Comparison of ENCODE assay signal across 7 mouse cellular contexts in the genomic region with DNA sequence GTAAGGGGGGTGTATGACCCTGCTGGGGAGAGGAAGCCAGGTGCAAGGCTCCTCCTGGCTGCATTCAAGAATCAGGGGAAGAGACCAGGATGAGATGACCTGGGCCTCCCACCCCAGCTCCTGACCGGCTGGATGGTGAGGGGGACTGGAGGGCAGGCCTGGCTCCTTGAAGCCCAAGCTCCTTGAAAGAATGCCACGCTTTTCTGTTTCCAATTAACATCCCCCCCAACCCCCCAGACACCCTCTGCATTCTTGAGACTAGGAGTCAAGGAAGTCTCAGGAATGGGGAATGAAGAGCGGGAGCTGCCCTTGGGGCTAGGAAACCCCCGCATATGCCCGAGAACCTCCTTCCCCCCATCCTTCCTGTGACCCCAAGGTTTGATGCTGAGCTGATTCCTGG. TPM values are rescaled to one million over a fixed set of nuclear protein-coding genes. Genes with fewer than 3 reads are reported as not detected.
DNase-seq lines count a peak whose midpoint lies in the region; ATAC-seq and TF ChIP-seq lines count a peak whose summit lies in the region.

No protein-coding gene starts in this region.

- no peak for TF ChIP-seq CTCF in lung, postnatal 0 days (IDR thresholded peaks at IDR 0.05)
- TF ChIP-seq CTCF in lung, adult 2 months (IDR thresholded peaks at IDR 0.05; ENCODE audit: insufficient read depth, low read length): no peak

- no peaks in the 10 kb centered on the region for H3K9me3 ChIP-seq in lung, postnatal 0 days (ENCODE audit: low read length)
- H3K9me3 ChIP-seq in forebrain, embryonic 12.5 days: no peaks in the 10 kb centered on the region
- H3K9me3 ChIP-seq in limb, embryonic 15.5 days: no peaks in the 10 kb centered on the region
- no peaks in the 10 kb centered on the region for H3K9me3 ChIP-seq in stomach, embryonic 15.5 days

- H3K27me3 ChIP-seq in lung, postnatal 0 days (replicated peaks; ENCODE audit: insufficient read depth, low read length): no peaks in the 10 kb centered on the region
- no peaks in the 10 kb centered on the region for H3K27me3 ChIP-seq in forebrain, embryonic 12.5 days
- H3K27me3 ChIP-seq in limb, embryonic 15.5 days: no peaks in the 10 kb centered on the region
- no peaks in the 10 kb centered on the region for H3K27me3 ChIP-seq in stomach, embryonic 15.5 days (replicated peaks)

- H3K4me1 ChIP-seq in lung, postnatal 0 days (ENCODE audit: insufficient read depth, low read depth, low read length): peaks cover 15% of the 10 kb centered on the region; the same call in 1 of the 2 replicates
- peaks cover 30% of the 10 kb centered on the region for H3K4me1 ChIP-seq in lung, adult 2 months (ENCODE audit: control insufficient read depth, insufficient read depth, low read length)
- peaks cover 39% of the 10 kb centered on the region for H3K4me1 ChIP-seq in forebrain, embryonic 12.5 days
- H3K4me1 ChIP-seq in limb, embryonic 15.5 days: peaks cover 49% of the 10 kb centered on the region
- peaks cover 30% of the 10 kb centered on the region; the same call in 1 of the 2 replicates for H3K4me1 ChIP-seq in stomach, embryonic 15.5 days

- H3K9ac ChIP-seq in lung, postnatal 0 days (replicated peaks; ENCODE audit: low read depth): no peak overlapping the region
- peak overlapping the region; percentile 27 for H3K9ac ChIP-seq in forebrain, embryonic 12.5 days
- H3K9ac ChIP-seq in limb, embryonic 15.5 days: peak overlapping the region; percentile 29; the same call in 1 of the 2 replicates
- H3K9ac ChIP-seq in stomach, embryonic 15.5 days: no peak overlapping the region

- ATAC-seq in lung, postnatal 0 days: no peak
- ATAC-seq in forebrain, embryonic 12.5 days (ENCODE audit: low FRiP score): no peak
- ATAC-seq in limb, embryonic 15.5 days (ENCODE audit: insufficient number of reproducible peaks, low FRiP score, low TSS enrichment, low read depth): no peak
- no peak for ATAC-seq in stomach, embryonic 15.5 days (ENCODE audit: insufficient read depth, low FRiP score, low read depth)

- no peak for TF ChIP-seq POLR2A in lung, adult 2 months (IDR thresholded peaks at IDR 0.05; ENCODE audit: borderline replicate concordance, extremely low read depth, low read depth, low read length)

- 31% methylated on average over 5 of the region's 5 CpGs for WGBS in lung, postnatal 0 days
- whole genome bisulfite sequencing in lung, adult 2 months: 41% methylated on average over 5 of the region's 5 CpGs
- 44% methylated on average over 5 of the region's 5 CpGs for WGBS in forebrain, embryonic 12.5 days
- WGBS in limb, embryonic 15.5 days: 8% methylated on average over 5 of the region's 5 CpGs
- 45% methylated on average over 5 of the region's 5 CpGs for WGBS in stomach, embryonic 15.5 days

- no peak for TF ChIP-seq EP300 in lung, postnatal 0 days (IDR thresholded peaks at IDR 0.05)

- DNase-seq in lung, postnatal 0 days (ENCODE audit: low spot score): no peak
- no peak for DNase-seq in lung, adult 2 months
- no peak for DNase-seq in T-cell, adult 2 months (ENCODE audit: low spot score)
- DNase-seq in layer of hippocampus, adult 9-10 months (ENCODE audit: low spot score): no peak

- H3K36me3 ChIP-seq in lung, postnatal 0 days (ENCODE audit: insufficient read depth, low read length): no peaks in the 10 kb centered on the region
- no peaks in the 10 kb centered on the region; the same call in 1 of the 2 replicates for H3K36me3 ChIP-seq in forebrain, embryonic 12.5 days (replicated peaks)
- no peaks in the 10 kb centered on the region for H3K36me3 ChIP-seq in limb, embryonic 15.5 days
- H3K36me3 ChIP-seq in stomach, embryonic 15.5 days: no peaks in the 10 kb centered on the region

- H3K4me3 ChIP-seq in lung, postnatal 0 days (ENCODE audit: low read depth, low read length): no peak overlapping the region
- H3K4me3 ChIP-seq in lung, adult 2 months (replicated peaks; ENCODE audit: extremely low read depth, low read depth, low read length): no peak overlapping the region
- H3K4me3 ChIP-seq in forebrain, embryonic 12.5 days (replicated peaks): no peak overlapping the region
- H3K4me3 ChIP-seq in limb, embryonic 15.5 days: no peak overlapping the region
- no peak overlapping the region for H3K4me3 ChIP-seq in stomach, embryonic 15.5 days (replicated peaks)

- H3K4me2 ChIP-seq in lung, postnatal 0 days (replicated peaks; ENCODE audit: low read depth, low read length): no peak overlapping the region
- peak overlapping the region; percentile 88 for H3K4me2 ChIP-seq in forebrain, embryonic 12.5 days
- peak overlapping the region; percentile 27 for H3K4me2 ChIP-seq in limb, embryonic 15.5 days
- H3K4me2 ChIP-seq in stomach, embryonic 15.5 days: peak overlapping the region; percentile 83; the same call in 1 of the 2 replicates

- 0 out of 2 replicates have a peak overlapping the region, but pooled peaks have one; percentile 22 for H3K27ac ChIP-seq in lung, postnatal 0 days (ENCODE audit: low read length)
- peak overlapping the region; percentile 42; the same call in 1 of the 2 replicates for H3K27ac ChIP-seq in forebrain, embryonic 12.5 days
- H3K27ac ChIP-seq in limb, embryonic 15.5 days: peak overlapping the region; percentile 98
- H3K27ac ChIP-seq in stomach, embryonic 15.5 days: peak overlapping the region; percentile 40; the same call in 1 of the 2 replicates

RNA-seq across cellular contexts. Expression of a gene that starts 3.2 kb away (rescaled TPM):
- 2.3 and 3.1 TPM in 2 replicates for polyA plus RNA-seq in lung, postnatal 0 days (2015; fragmentation: Nextera tagmentation; extraction: Ambion mirVana)
- 19.0 and 21.2 TPM in 2 replicates for polyA plus RNA-seq in lung, adult 2 months (2012; rRNA removed)
- 9.1 and 9.5 TPM in 2 replicates for polyA plus RNA-seq in forebrain, embryonic 12.5 days (2016; fragmentation: Nextera tagmentation; extraction: Ambion mirVana)
- polyA plus RNA-seq in limb, embryonic 15.5 days (2015; fragmentation: Nextera tagmentation; extraction: Ambion mirVana): 7.2 and 7.5 TPM in 2 replicates
- 5.8 and 7.2 TPM in 2 replicates for polyA plus RNA-seq in stomach, embryonic 15.5 days (2015; fragmentation: Nextera tagmentation; extraction: Ambion mirVana)

RNA-seq across cellular contexts. Expression of a gene that starts 17.1 kb away (rescaled TPM):
- polyA plus RNA-seq in lung, postnatal 0 days (2015; fragmentation: Nextera tagmentation; extraction: Ambion mirVana): not detected in 2 replicates
- 0.02 and 0.04 TPM in 2 replicates for polyA plus RNA-seq in lung, adult 2 months (2012; rRNA removed)
- not detected in 2 replicates for polyA plus RNA-seq in forebrain, embryonic 12.5 days (2016; fragmentation: Nextera tagmentation; extraction: Ambion mirVana)
- 0.07 TPM in 1 of 2 replicates, not detected in the other for polyA plus RNA-seq in limb, embryonic 15.5 days (2015; fragmentation: Nextera tagmentation; extraction: Ambion mirVana)
- 0.04 and 0.10 TPM in 2 replicates for polyA plus RNA-seq in stomach, embryonic 15.5 days (2015; fragmentation: Nextera tagmentation; extraction: Ambion mirVana)

RNA-seq across cellular contexts. Expression of a gene that starts 53.7 kb away (rescaled TPM):
- 154 TPM in 2 replicates for polyA plus RNA-seq in lung, postnatal 0 days (2015; fragmentation: Nextera tagmentation; extraction: Ambion mirVana)
- polyA plus RNA-seq in lung, adult 2 months (2012; rRNA removed): 144 and 157 TPM in 2 replicates
- polyA plus RNA-seq in forebrain, embryonic 12.5 days (2016; fragmentation: Nextera tagmentation; extraction: Ambion mirVana): 150 and 156 TPM in 2 replicates
- 238 and 277 TPM in 2 replicates for polyA plus RNA-seq in limb, embryonic 15.5 days (2015; fragmentation: Nextera tagmentation; extraction: Ambion mirVana)
- 175 and 176 TPM in 2 replicates for polyA plus RNA-seq in stomach, embryonic 15.5 days (2015; fragmentation: Nextera tagmentation; extraction: Ambion mirVana)

Comparison
In these comparisons a context has a peak if more than half of its experiments do, and no peak if none do; other contexts are left out.
1. H3K27ac ChIP-seq: peak in every context shown above with its lines; median percentile 98 in limb, embryonic 15.5 days; 42 in forebrain, embryonic 12.5 days; 40 in stomach, embryonic 15.5 days; 22 in lung, postnatal 0 days.
2. H3K9ac ChIP-seq: peak in forebrain, embryonic 12.5 days (single experiment) and limb, embryonic 15.5 days (single experiment); none in lung, postnatal 0 days (single experiment) and stomach, embryonic 15.5 days (single experiment).